Mouse (Mus musculus): ENCODE measurements around the gene Ntm. TPM values are rescaled to one million over a fixed set of nuclear protein-coding genes. Genes with fewer than 3 reads are reported as not detected.

The Ntm gene
- total RNA-seq, 2 experiments from 2014 or later, result not detected

GRCm38 (mm10) chr9:29761511-29761910 is 201.4 kb downstream of the Ntm start:
- no peak for ATAC-seq (ENCODE audit: poor library complexity, severe bottlenecking)

GRCm38 (mm10) chr9:29759940-29760339 is 203.0 kb downstream of the Ntm start:
- ATAC-seq (ENCODE audit: poor library complexity, severe bottlenecking), result no peak

- no peak for ATAC-seq (ENCODE audit: poor library complexity, severe bottlenecking)
These were observed 203.9 kb downstream of the Ntm start for GRCm38 (mm10) chr9:29759060-29759459.

- ATAC-seq (ENCODE audit: poor library complexity, severe bottlenecking), result no peak
These were observed 208.6 kb downstream of the Ntm start for GRCm38 (mm10) chr9:29754374-29754773.

- peak; percentile 56; the same call in 1 of the 2 replicates for ATAC-seq (ENCODE audit: poor library complexity, severe bottlenecking)
These were observed 211.5 kb downstream of the Ntm start for GRCm38 (mm10) chr9:29751396-29751795.

DNA sequence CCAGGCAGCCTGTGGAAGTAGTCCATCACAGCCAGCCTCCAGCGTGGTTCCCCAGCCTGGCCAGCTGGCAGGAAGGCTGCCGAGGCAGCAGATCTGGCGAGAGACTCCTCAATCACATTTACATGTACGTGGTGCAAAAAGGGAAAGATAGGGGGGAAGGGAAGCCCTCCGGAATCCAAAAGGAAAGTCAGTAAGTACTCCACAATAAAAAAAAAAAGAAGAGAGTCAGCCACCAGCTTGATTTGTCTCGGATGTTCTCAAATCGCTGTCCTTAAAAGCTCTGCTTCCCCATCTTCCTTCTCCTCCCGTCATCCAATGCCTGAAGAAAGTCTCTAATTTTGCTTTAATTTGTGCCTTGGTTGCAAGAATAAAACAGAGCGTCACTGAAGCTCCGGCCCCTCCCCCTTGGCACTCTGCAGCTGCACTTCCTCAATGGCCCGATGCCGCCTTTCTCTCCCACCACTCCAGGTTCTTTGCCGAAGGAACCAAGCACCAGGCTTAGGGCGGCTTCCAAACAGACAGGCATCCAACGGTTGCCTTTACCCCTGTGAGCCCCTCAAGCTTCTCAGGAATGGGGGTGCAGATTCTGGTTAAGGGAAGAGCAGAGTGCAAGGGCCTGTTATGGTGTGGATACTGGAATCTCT is 212.4 kb downstream of the Ntm start:
- peak; percentile 95 for ATAC-seq (ENCODE audit: poor library complexity, severe bottlenecking)

DNA sequence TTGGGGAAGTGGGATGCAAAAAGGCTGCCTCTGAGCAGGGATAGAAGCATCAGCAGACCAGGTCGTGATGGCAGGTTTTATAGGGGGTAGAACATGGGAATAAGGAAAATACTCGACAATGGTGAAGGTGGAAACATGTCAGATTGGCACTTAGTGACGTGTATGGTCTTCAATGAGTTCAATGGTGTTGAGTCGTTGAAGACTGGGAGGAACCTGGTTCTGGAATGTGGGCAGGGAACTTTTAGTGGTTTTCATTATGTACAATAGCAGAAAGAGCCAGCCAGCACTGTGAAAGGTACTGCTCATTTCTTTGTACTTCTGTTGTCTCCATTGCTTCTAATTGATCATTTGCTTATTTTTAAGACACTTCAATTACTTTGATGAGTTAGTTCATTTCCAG is 214.9 kb downstream of the Ntm start:
- no peak for ATAC-seq (ENCODE audit: poor library complexity, severe bottlenecking)

- no peak for ATAC-seq (ENCODE audit: poor library complexity, severe bottlenecking)
These were observed 224.0 kb downstream of the Ntm start for GRCm38 (mm10) chr9:29738835-29739526.

GRCm38 (mm10) chr9:29736031-29736430 is 226.9 kb downstream of the Ntm start:
- no peak for ATAC-seq (ENCODE audit: poor library complexity, severe bottlenecking)

- ATAC-seq (ENCODE audit: poor library complexity, severe bottlenecking), result no peak
These were observed 230.0 kb downstream of the Ntm start for GRCm38 (mm10) chr9:29732895-29733294.

GRCm38 (mm10) chr9:29731672-29732071 is 231.3 kb downstream of the Ntm start:
- ATAC-seq (ENCODE audit: poor library complexity, severe bottlenecking), result no peak

GRCm38 (mm10) chr9:29727540-29728432 is 235.2 kb downstream of the Ntm start:
- no peak for ATAC-seq (ENCODE audit: poor library complexity, severe bottlenecking)

GRCm38 (mm10) chr9:29721461-29721860 is 241.5 kb downstream of the Ntm start:
- ATAC-seq (ENCODE audit: poor library complexity, severe bottlenecking), result no peak

DNA sequence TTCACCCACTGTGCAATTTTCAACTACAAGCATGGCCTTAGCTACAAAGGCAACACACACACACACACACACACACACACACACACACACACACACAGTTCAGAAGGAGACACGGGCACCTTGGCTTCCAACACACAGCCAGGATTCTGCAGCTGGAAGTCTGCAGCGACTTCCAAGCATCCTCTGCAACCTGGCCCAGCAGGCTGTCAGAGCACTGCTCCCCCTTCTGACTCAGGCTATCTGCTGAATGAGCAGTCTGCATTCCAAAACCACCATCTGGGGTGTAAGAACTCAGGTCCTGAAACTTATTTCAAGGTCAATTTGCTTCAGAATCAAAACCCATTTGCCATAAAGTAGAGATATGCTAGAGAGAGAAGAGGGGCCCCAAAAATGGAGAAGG is 246.1 kb downstream of the Ntm start:
- no peak for ATAC-seq (ENCODE audit: poor library complexity, severe bottlenecking)

DNA sequence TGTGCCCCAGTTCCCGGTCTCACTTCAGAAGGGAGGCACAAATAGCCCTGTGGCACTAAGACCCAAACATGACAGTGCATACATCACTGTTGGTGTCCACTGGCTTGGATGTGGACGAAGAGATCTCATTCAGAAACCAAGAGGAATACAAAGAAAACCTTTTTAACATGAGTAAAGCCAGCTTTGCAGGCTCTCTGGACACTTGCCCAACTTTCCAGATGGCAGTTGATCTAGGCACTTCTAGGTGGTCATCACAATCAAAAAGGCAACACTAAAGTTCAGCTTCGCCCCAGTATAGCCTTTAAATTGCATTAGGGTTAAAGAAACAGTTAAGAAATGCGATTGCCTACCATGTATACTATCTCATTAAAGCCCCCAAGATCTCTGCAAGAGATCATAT is 264.7 kb downstream of the Ntm start:
- no peak for ATAC-seq (ENCODE audit: poor library complexity, severe bottlenecking)

DNA sequence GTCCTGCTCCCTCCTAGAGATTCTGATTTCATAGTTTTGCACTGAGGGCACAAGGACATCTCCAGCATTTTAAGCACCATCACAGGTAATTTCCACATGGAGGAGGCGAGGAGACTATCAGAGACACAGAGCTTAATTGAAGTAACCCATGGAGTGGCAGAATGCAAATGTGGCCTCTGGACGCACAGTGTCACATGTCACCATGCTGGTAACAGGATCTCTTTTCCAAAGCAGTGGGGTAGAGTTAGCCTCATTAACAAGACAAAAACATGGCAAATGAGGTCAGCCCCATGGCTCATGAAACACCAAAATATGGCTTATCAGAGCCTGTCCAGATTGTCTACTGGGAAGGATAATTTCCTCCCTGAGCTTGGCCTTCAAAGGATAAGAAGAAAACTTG is 268.8 kb downstream of the Ntm start:
- ATAC-seq (ENCODE audit: poor library complexity, severe bottlenecking), result no peak

GRCm38 (mm10) chr9:29691186-29691855 is 271.6 kb downstream of the Ntm start:
- ATAC-seq (ENCODE audit: poor library complexity, severe bottlenecking), result no peak

- no peak for ATAC-seq (ENCODE audit: poor library complexity, severe bottlenecking)
These were observed 280.7 kb downstream of the Ntm start for GRCm38 (mm10) chr9:29682224-29682623.

DNA sequence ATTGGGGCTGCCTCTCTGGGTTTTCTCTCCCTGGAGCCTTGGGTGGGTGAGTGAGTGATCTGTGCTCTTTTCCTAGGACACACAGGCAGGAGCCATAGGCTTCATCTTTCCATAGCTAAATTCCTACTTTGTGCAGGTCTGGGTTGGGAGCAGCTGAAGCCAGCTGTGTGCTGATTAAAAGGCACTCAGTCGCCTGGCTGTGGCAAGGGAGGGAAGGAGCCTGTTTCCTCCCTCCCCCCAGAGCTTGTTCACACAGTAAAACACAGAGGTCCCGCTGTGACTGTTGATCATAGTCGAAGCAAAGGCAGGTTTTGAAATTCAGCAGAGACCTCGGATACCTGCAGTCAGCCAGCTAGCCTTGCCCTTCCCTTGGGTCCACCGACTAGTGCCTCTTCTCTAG is 282.3 kb downstream of the Ntm start:
- no peak for ATAC-seq (ENCODE audit: poor library complexity, severe bottlenecking)

DNA sequence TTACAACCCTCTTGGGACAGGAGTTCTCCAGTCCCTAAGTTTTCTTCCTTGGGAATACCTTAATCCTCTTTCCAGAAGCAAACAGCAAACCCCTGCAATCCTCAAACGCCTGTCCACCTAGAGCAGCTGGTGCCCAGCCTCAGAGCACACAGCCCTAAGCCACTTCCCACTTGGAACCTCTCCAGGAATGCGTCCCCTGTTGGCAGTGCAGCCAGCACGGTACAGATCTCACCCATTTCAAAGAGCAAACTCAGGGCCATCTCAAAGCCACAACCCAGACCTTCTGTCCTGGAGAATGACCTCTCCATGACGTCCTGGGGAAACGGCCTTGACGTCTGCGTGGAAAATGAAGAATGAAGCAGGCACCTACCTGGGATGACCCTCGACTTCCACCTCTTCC is 289.0 kb downstream of the Ntm start:
- ATAC-seq (ENCODE audit: poor library complexity, severe bottlenecking), result no peak

GRCm38 (mm10) chr9:29671861-29672260 is 291.1 kb downstream of the Ntm start:
- ATAC-seq (ENCODE audit: poor library complexity, severe bottlenecking), result no peak

All from megakaryocyte, adult 5-6 weeks (primary cell).